Mouse (Mus musculus) stomach, postnatal 0 days (tissue): ENCODE measurements at regions not wholly inside any gene's neighbourhood (a gene's known extent, or its start where the extent isn't known, plus 50 kb on each side); places are given as distances from the start of the nearest gene placed in this dataset.

Experiments
- CTCF ChIP-seq: IDR thresholded peaks from 2 replicates; pipeline ENCODE4 v1.5.1; 2016; ENCODE audit warnings: antibody characterized with exemption, low read depth, mild to moderate bottlenecking, moderate library complexity
- EP300 ChIP-seq: optimal IDR thresholded peaks from 2 replicates; pipeline ENCODE3; 2016; ENCODE audit warnings: antibody characterized with exemption

GRCm38 (mm10) chr4:29074851-29075250 lies 261.9 kb downstream of the Epha7 start:
- TF ChIP-seq CTCF (no peak), EP300 (no peak)
